Mouse (Mus musculus): ENCODE data around the gene Csnk1e. TPM values are rescaled to one million over a fixed set of nuclear protein-coding genes. Genes with fewer than 3 reads are reported as not detected.

Csnk1e gene
- polyA plus RNA-seq, 1 experiment from 2014 or later = 182 TPM

DNA sequence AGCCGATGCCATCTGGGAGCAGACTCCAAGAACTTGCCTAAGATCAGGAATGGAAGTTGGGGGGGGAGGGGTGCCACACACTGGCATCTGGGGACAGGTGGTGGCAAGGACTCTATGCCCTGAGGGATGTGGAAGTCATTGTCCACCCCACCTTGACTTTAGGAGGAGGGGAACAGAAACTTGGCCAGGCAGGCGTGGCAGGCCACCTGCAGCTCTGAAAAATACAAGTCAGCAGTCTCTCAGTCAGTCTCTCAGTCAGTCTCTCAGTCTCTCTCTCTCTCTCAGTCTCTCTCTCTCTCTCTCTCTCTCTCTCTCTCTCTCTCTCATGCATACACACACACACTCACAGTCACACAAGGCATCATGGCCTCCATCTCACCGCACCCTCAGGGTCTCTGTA is 37.1 kb downstream of the Csnk1e start:
- Histone ChIP-seq H3K27ac (ENCODE audit: low read depth, low read length) (no peak overlapping the region), H3K9ac (ENCODE audit: low read length) (no peak overlapping the region), H3K9me3 (ENCODE audit: control insufficient read depth, low read length) (no peaks in the 10 kb centered on the region), H3K36me3 (ENCODE audit: control insufficient read depth, insufficient read depth, low read length) (peaks cover 58% of the 10 kb centered on the region), H3K4me2 (no peak overlapping the region), H3K4me1 (ENCODE audit: control insufficient read depth, insufficient read depth, low read length) (no peaks in the 10 kb centered on the region), H3K27me3 (ENCODE audit: control insufficient read depth, insufficient read depth, low read length) (no peaks in the 10 kb centered on the region), H3K4me3 (ENCODE audit: low read depth, low read length) (no peak overlapping the region)
- ATAC-seq (ENCODE audit: low FRiP score) = no peak
- DNase-seq (ENCODE audit: low spot score, missing footprints) = no peak
- 96% methylated on average over 3 of the region's 3 CpGs for WGBS

GRCm38 (mm10) chr15:79417379-79417778 is 38.0 kb downstream of the Csnk1e start:
- Histone ChIP-seq H3K9ac (ENCODE audit: low read length) (no peak overlapping the region), H3K4me2 (no peak overlapping the region), H3K9me3 (ENCODE audit: control insufficient read depth, low read length) (no peaks in the 10 kb centered on the region), H3K27me3 (ENCODE audit: control insufficient read depth, insufficient read depth, low read length) (no peaks in the 10 kb centered on the region), H3K4me3 (ENCODE audit: low read depth, low read length) (no peak overlapping the region), H3K27ac (ENCODE audit: low read depth, low read length) (no peak overlapping the region), H3K4me1 (ENCODE audit: control insufficient read depth, insufficient read depth, low read length) (no peaks in the 10 kb centered on the region), H3K36me3 (ENCODE audit: control insufficient read depth, insufficient read depth, low read length) (peaks cover 49% of the 10 kb centered on the region)
- WGBS = 99% methylated on average over 3 of the region's 3 CpGs
- ATAC-seq (ENCODE audit: low FRiP score) (no peak), DNase-seq (ENCODE audit: low spot score, missing footprints) (no peak)

DNA sequence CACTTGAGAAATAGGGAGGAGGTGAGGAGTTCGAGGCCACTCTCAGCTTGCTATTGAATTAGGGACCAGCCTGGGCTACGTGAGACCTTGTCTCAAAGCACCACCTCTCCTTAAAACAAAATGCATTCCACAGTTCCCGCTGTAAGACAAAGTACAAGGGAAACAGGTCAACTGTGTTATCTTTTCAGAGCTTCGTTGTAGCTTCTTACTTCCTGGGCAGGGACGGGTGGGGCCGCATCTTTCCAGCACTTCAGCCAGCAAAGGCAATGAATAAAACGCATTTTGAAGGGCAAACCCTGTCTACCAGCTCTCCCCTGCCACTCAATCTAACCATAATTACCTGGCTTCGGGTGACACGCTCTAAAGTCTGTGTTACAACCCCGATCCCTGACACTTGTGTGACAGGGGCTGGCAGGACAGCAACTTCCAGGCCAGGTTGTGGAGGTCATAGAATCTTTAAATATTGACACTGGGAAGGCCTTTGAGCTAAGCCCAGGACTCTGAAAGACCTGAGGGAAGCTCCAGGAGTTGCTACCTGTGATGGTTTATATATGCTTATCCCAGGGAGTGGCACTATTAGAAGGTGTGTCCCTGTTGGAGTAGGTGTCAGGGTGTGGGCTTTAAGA is 38.8 kb downstream of the Csnk1e start:
- Histone ChIP-seq H3K4me3 (ENCODE audit: low read depth, low read length) (no peak overlapping the region), H3K9me3 (ENCODE audit: control insufficient read depth, low read length) (no peaks in the 10 kb centered on the region), H3K4me2 (no peak overlapping the region), H3K9ac (ENCODE audit: low read length) (no peak overlapping the region), H3K27ac (ENCODE audit: low read depth, low read length) (no peak overlapping the region), H3K36me3 (ENCODE audit: control insufficient read depth, insufficient read depth, low read length) (peaks cover 41% of the 10 kb centered on the region), H3K4me1 (ENCODE audit: control insufficient read depth, insufficient read depth, low read length) (no peaks in the 10 kb centered on the region), H3K27me3 (ENCODE audit: control insufficient read depth, insufficient read depth, low read length) (no peaks in the 10 kb centered on the region)
- ATAC-seq (ENCODE audit: low FRiP score) (no peak), DNase-seq (ENCODE audit: low spot score, missing footprints) (no peak)
- 92% methylated on average over 10 of the region's 10 CpGs for WGBS

DNA sequence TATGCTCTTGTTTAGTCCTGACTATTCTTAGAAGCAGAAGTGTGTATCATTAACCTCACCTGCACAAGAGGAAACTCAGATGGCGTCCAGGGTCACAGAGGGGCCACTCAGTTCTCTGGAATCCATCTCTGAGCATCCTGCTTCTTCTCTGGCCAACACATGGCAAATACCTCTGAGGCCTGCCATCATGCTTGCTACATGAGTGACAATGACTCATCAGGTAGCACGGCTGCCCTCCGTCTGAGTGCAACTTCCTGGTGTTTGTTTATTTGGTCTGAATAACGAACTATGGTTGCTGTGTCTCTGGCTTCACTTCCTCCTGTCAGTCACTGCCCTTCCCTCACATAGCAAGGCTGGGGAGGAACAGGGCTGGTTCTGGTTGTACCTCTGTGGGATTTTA is 40.9 kb downstream of the Csnk1e start:
- no peaks in the 10 kb centered on the region for H3K27me3 ChIP-seq (ENCODE audit: control insufficient read depth, insufficient read depth, low read length)
- peaks cover 26% of the 10 kb centered on the region for H3K36me3 ChIP-seq (ENCODE audit: control insufficient read depth, insufficient read depth, low read length)
- no peak overlapping the region for H3K9ac ChIP-seq (ENCODE audit: low read length)
- H3K9me3 ChIP-seq (ENCODE audit: control insufficient read depth, low read length) = no peaks in the 10 kb centered on the region
- no peak overlapping the region for H3K27ac ChIP-seq (ENCODE audit: low read depth, low read length)
- H3K4me3 ChIP-seq (ENCODE audit: low read depth, low read length) = no peak overlapping the region
- WGBS = 73% methylated on average over 4 of the region's 4 CpGs
- DNase-seq (ENCODE audit: low spot score, missing footprints) (peak; percentile 75), ATAC-seq (ENCODE audit: low FRiP score) (no peak)
- H3K4me1 ChIP-seq (ENCODE audit: control insufficient read depth, insufficient read depth, low read length) = no peaks in the 10 kb centered on the region
- H3K4me2 ChIP-seq = no peak overlapping the region

- DNase-seq (ENCODE audit: low spot score, missing footprints) (no peak), ATAC-seq (ENCODE audit: low FRiP score) (no peak)
- H3K4me1 ChIP-seq (ENCODE audit: control insufficient read depth, insufficient read depth, low read length) = no peaks in the 10 kb centered on the region
- H3K9me3 ChIP-seq (ENCODE audit: control insufficient read depth, low read length) = no peaks in the 10 kb centered on the region
- H3K9ac ChIP-seq (ENCODE audit: low read length) = no peak overlapping the region
- H3K4me2 ChIP-seq = no peak overlapping the region
- H3K4me3 ChIP-seq (ENCODE audit: low read depth, low read length) = no peak overlapping the region
- H3K36me3 ChIP-seq (ENCODE audit: control insufficient read depth, insufficient read depth, low read length) = peaks cover 19% of the 10 kb centered on the region
- H3K27ac ChIP-seq (ENCODE audit: low read depth, low read length) = no peak overlapping the region
- WGBS = 87% methylated on average over 8 of the region's 8 CpGs
- no peaks in the 10 kb centered on the region for H3K27me3 ChIP-seq (ENCODE audit: control insufficient read depth, insufficient read depth, low read length)
Observed at GRCm38 (mm10) chr15:79413802-79414201, 41.6 kb downstream of the Csnk1e start.

- Histone ChIP-seq H3K9me3 (ENCODE audit: control insufficient read depth, low read length) (no peaks in the 10 kb centered on the region), H3K4me2 (no peak overlapping the region), H3K27me3 (ENCODE audit: control insufficient read depth, insufficient read depth, low read length) (no peaks in the 10 kb centered on the region), H3K4me1 (ENCODE audit: control insufficient read depth, insufficient read depth, low read length) (no peaks in the 10 kb centered on the region), H3K27ac (ENCODE audit: low read depth, low read length) (no peak overlapping the region), H3K4me3 (ENCODE audit: low read depth, low read length) (no peak overlapping the region), H3K36me3 (ENCODE audit: control insufficient read depth, insufficient read depth, low read length) (peaks cover 16% of the 10 kb centered on the region), H3K9ac (ENCODE audit: low read length) (no peak overlapping the region)
- no peak for DNase-seq (ENCODE audit: low spot score, missing footprints)
- no peak for ATAC-seq (ENCODE audit: low FRiP score)
- whole genome bisulfite sequencing = 96% methylated on average over 3 of the region's 3 CpGs
Observed at GRCm38 (mm10) chr15:79413201-79413600, 42.2 kb downstream of the Csnk1e start.

- no peak for ATAC-seq (ENCODE audit: low FRiP score)
- no peak overlapping the region for H3K4me2 ChIP-seq
- WGBS = 72% methylated on average over 10 of the region's 10 CpGs
Observed at GRCm38 (mm10) chr15:79411363-79412065, 43.9 kb downstream of the Csnk1e start.

GRCm38 (mm10) chr15:79409077-79409573 is 46.2 kb downstream of the Csnk1e start:
- Histone ChIP-seq H3K4me1 (ENCODE audit: control insufficient read depth, insufficient read depth, low read length) (no peaks in the 10 kb centered on the region), H3K9me3 (ENCODE audit: control insufficient read depth, low read length) (no peaks in the 10 kb centered on the region), H3K9ac (ENCODE audit: low read length) (no peak overlapping the region), H3K36me3 (ENCODE audit: control insufficient read depth, insufficient read depth, low read length) (no peaks in the 10 kb centered on the region), H3K27ac (ENCODE audit: low read depth, low read length) (no peak overlapping the region), H3K4me2 (no peak overlapping the region), H3K4me3 (ENCODE audit: low read depth, low read length) (no peak overlapping the region), H3K27me3 (ENCODE audit: control insufficient read depth, insufficient read depth, low read length) (peaks cover 3% of the 10 kb centered on the region; the same call in 1 of the 2 replicates)
- WGBS = 94% methylated on average over 4 of the region's 4 CpGs
- no peak for ATAC-seq (ENCODE audit: low FRiP score)
- no peak for DNase-seq (ENCODE audit: low spot score, missing footprints)

More at GRCm38 (mm10) chr15:79411363-79412065, 43.9 kb downstream of the Csnk1e start:
- no peak overlapping the region for H3K4me3 ChIP-seq (ENCODE audit: low read depth, low read length)
- H3K9ac ChIP-seq (ENCODE audit: low read length) = no peak overlapping the region
- no peaks in the 10 kb centered on the region for H3K9me3 ChIP-seq (ENCODE audit: control insufficient read depth, low read length)
- H3K36me3 ChIP-seq (ENCODE audit: control insufficient read depth, insufficient read depth, low read length) = peaks cover 2% of the 10 kb centered on the region; the same call in 1 of the 2 replicates
- H3K4me1 ChIP-seq (ENCODE audit: control insufficient read depth, insufficient read depth, low read length) = no peaks in the 10 kb centered on the region
- no peak for DNase-seq (ENCODE audit: low spot score, missing footprints)
- H3K27me3 ChIP-seq (ENCODE audit: control insufficient read depth, insufficient read depth, low read length) = no peaks in the 10 kb centered on the region
- H3K27ac ChIP-seq (ENCODE audit: low read depth, low read length) = no peak overlapping the region

DNA sequence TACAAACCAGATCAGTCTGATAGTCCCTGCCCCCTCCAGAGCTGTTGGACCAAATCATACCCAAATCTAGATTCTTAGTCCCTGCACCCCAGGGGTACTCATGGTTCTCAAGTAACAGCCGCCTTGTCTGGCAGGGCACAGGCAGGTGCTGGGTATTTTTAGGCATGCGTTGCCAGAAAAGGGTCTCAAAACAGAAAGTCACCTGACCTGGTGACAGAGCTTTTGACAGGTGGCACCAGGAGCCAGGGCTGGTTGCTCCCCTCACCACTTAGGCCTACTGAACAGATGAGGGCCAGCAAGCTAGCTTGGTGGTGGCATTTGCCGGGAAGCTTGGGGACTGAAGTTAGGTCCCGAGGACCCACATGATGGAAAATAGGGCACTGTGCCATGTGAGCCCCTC is 48.8 kb downstream of the Csnk1e start:
- ATAC-seq (ENCODE audit: low FRiP score) (no peak), DNase-seq (ENCODE audit: low spot score, missing footprints) (no peak)
- no peak overlapping the region for H3K4me2 ChIP-seq
- H3K27ac ChIP-seq (ENCODE audit: low read depth, low read length) = no peak overlapping the region
- H3K4me1 ChIP-seq (ENCODE audit: control insufficient read depth, insufficient read depth, low read length) = peaks cover 11% of the 10 kb centered on the region
- no peak overlapping the region for H3K4me3 ChIP-seq (ENCODE audit: low read depth, low read length)
- H3K27me3 ChIP-seq (ENCODE audit: control insufficient read depth, insufficient read depth, low read length) = peaks cover 3% of the 10 kb centered on the region; the same call in 1 of the 2 replicates
- no peak overlapping the region for H3K9ac ChIP-seq (ENCODE audit: low read length)
- H3K36me3 ChIP-seq (ENCODE audit: control insufficient read depth, insufficient read depth, low read length) = no peaks in the 10 kb centered on the region
- no peaks in the 10 kb centered on the region for H3K9me3 ChIP-seq (ENCODE audit: control insufficient read depth, low read length)
- 80% methylated on average over 4 of the region's 4 CpGs for WGBS

Data from midbrain, embryonic 11.5 days (tissue).